Mouse (Mus musculus) kidney, postnatal 14 days (tissue): ENCODE data around the gene Nop10.

ENCODE experiments used
- DNase-seq: peaks from one replicate; pipeline ENCODE4 v3.0.0; 2022; ENCODE audit warnings: mixed read lengths

Nop10 gene

DNA sequence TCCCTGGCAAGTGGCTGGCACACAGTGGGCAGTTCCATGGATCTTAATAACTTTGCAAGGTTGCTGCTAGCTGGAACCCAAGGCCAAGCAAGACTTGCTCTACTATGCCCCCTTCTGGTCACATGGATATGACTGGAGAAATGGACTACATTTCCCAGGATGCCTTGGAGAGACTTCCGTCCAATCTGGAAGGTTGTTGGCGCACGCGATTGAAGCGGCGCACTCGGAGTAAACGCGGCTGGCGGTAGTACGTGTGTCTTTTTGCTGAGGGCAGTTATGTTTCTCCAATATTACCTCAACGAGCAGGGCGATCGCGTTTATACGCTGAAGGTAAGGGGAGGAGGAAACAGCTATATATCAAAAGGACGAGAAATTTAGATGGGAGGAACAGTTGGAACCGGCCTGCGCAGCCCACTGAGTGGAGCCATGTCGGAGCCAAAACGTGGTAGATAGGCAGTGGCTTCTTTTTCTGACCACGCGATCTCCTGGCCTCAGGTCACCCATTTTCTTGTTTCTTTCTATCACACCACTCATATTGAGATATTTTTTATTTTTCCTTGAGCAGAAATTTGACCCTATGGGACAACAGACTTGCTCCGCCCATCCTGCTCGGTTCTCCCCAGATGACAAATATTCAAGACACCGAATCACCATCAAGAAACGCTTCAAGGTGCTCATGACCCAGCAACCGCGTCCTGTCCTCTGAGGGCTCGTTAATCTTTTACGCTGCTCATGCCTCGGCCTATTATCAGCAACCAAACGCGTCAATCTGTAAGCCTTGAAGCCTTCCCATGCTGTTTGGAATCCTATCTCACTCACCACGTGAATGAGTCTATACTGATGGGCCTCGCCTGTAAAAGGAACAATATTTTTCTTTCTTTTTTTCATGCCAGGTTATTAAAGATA is at the start of gene Nop10:
TSS of gene Nop10 (plus strand) at position 179 of the 906 bp plus-strand sequence.
- peak; percentile 88 for DNase-seq

DNA sequence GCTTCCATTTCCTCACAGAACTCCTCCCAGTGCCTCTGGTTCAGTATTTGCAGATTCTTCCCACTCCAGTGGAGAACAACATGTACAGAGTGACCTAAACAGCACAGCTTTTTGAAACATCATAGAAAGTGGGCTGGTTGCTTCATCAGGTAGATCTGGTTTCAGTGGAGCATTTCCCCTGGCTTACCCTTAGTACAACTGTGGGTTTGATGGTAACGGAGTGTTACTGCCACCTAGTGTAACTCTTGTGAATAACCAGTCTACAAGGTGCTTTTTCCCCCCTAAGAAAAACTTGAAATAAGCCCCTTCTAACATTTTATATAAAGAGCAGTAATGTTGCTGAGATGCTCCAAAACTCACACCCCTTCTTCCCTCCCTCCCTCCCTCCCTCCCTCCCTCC is 45.7 kb upstream of the Nop10 start:
- peak; percentile 7 for DNase-seq

DNA sequence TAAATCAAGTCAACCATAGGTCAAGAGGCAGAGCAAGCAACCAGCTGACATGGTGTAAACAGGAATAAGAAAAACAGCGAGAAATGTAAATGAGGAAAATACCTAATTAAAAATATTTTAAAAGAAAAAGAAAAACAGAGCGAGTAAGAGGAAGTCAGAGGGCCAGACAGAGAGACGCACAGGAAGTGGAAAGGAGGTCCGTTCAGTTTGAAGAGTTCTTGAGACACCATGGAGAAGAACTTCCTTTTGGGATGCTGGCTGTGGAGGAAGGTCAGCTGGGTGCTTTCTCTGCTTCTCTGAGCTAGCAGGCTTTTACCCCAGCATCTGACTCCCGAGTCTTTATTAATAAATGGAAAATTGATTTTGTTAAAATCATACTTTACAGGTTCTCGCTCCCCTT is 44.1 kb upstream of the Nop10 start:
- DNase-seq: no peak

DNA sequence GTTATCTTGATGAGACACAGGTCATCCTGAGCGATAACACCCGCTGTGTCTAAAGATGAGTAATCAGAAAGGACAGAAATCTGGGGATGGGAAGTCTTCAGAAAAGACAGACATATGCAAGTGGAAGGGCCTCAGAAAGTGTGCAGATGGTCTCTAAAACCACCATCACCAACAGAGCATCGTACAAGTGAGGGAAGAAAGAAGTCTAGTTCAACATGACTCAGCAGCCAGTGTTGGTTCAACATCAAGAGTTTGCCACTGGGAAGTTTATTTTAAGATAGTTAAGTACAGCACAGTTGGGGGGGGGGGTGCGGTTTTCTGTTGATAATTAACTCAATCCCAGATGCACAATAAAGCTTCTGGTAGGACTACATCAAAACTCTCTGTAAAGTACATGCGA is 40.8 kb upstream of the Nop10 start:
- DNase-seq: no peak

DNA sequence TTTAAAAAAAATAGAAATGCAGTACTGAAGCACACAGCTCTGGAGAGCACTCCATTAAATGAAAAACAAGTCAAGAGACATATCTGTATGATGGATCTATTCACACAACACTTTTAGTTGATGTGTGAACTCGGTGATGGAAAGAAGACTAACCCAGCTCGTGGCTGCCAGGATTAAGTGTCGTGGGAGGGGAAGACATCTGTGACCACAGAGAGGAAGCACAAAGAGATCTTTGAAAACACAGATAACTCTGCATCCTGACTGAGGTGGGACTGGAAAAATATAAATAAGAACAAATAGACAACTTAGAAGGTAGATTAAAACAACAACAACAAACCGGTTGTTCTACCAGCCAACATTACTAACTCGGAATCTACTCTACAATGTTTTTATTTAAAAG is 39.1 kb upstream of the Nop10 start:
- no peak for DNase-seq

DNA sequence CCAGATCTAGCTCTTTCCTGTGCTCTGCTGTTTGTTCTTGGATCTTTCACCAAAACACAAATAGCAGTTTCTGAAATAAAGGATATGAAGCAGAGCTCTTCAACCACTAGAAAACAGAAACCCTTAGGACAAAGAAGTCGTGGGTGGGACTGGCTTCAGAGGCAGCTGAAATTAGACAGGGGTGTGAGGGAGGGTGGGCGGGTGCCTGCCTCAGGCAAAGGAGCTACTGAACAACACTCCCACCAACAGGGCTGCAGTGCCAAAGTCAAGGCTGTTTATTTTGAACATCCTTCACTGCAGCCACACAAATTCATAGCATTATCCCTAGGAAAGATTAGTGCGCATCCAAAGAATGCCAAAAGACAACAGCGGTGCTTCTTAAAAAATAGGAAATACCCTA is 37.4 kb upstream of the Nop10 start:
- DNase-seq: no peak

DNA sequence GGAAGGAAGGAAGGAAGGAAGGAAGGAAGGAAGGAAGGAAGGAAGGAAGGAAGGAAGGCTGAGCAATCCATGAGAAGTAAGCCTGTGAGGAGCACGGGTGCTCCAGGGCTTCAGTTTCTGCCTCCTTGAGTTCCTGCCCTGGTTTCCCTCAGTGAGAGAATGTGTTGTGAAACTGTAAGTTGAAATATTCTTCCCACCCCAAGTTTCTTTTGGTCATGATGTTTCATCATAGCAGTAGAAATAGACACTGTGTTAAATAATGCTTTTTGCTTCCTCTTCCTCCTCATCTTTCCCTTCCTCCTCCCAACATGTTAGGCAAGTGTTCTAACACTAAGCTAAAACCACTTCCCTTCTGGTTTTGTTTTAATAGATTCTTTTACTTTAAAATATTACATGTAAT is 29.1 kb upstream of the Nop10 start:
- DNase-seq: no peak

DNA sequence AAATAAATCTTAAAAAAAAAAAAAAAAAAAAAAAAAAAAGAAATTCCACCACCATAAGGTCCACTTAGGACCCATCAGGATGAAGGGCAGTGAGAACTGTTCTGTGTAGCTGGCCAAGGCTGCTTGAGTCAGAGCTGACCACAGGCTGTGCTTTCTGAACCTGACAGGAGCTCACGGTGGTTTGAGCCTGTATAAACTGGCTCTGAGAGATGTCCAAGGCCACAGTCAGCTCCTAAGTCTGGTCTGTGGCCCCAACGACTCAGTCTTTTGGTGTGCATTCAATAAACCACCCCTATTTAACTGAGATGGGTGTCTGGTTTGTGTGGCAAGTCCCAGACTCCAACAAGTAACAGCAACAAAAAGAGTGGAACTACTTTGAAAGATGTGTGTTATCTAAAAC is 25.1 kb upstream of the Nop10 start:
- no peak for DNase-seq

DNA sequence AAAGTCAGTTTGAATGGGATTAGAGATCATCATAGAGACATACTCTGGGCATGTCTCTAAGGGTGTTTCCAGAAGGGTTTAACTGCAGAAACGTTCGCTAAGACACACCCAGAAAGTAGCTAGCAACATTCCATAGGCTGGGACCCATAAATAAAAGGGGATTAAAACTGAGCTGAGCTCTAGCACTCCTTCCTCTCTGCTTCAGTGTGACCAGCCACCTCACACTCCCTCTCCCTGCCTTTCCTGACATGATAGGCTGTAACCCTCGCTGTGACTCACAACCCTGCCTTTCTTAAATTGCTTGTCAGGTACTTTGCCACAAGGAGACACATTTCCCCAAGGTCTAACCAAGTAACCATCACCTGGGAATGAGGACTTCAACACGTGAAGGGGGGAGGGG is 23.7 kb upstream of the Nop10 start:
- DNase-seq: no peak

DNA sequence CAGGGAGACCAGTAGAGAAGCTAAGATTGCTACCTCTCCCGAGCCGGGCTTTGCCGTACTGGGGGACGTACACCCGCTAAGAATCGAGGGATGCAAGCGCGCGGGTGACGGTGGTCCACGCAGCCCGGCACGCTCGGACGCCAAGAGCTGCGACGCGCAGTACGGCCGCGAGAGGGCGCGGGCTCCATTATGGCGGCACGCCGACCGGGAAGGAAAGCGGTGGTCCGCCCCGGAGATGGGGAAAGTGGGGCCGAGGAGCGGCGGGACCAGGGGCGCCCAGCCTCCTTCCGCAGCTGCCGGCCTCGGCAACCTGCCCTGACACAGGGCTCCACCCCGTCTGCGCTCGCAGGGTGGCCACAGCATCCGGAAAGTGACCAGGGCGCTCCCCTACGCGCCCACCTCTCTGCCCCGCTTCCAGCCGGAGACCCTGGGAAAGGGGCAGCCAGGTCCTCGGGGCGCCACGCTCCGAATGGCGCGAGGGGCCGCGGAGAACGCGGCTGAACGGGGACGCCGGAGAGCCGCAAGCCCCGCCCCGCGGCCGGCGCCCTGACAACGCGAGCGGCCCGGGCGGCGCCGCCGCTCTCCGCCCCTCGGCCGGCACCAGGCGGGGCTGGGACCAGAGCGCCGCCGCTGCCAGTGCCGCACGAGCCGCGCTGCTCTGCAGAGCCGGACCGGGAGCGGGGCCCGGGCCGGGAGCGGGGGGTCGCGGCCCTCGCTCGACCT is 22.4 kb upstream of the Nop10 start, which contains the start of gene Lpcat4:
TSS of gene Lpcat4 (plus strand) at position 257 of the 723 bp plus-strand sequence.
- peak; percentile 91 for DNase-seq

DNA sequence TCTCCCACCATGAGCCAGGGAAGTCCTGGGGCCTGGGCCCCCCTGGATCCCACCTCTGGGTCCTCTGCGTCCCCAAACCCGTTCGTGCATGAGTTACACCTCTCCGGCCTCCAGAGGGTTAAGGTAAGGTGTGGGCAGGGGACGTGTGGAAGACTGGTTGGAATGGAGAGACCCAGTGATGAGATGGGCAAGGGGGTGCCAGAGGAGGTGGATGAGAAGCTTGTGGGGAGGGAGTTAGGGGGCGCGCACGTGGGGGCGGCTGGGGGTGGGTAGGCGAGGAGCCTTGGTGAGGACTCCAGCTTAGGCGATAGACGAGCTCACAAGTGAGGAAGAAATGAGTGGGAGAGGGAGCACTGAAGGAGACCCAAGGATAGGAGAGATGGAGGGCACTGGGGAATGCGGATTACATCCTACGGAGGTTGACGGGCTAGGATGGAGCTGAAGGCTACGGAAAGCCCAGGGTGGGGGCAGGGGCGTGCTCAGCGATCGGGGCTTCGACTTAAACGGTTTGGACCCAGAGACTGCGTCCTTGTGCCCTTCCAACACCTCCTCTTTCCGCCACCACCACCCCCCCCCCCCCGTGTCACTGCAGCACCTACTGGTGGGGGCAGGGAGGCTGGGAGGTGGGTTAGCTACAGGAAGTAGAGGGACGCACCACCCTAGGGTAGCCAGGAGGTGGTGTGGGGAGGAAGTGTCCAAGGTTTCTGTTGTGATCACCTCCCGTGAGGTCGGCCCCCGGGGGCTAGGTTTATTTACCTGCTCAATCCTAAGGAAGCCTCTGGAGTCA is 21.6 kb upstream of the Nop10 start:
- peak; percentile 18 for DNase-seq

DNA sequence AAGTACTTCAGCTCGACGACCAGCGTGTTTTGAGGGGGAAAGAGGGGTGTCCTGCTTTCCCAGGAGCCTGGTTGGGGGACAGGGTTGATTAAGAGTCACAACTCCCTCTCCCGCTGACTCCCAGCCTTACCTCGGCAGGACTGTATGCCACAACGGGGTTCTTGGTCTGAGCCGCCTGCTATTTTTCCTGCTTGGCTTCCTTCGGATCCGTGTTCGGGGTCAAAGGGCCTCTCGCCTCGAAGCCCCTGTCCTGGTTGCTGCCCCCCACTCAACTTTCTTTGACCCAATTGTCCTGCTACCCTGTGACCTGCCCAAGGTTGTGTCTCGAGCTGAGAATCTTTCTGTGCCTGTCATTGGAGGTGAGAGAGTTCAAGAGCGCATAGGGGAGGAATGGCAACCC is 19.9 kb upstream of the Nop10 start:
- DNase-seq: no peak

DNA sequence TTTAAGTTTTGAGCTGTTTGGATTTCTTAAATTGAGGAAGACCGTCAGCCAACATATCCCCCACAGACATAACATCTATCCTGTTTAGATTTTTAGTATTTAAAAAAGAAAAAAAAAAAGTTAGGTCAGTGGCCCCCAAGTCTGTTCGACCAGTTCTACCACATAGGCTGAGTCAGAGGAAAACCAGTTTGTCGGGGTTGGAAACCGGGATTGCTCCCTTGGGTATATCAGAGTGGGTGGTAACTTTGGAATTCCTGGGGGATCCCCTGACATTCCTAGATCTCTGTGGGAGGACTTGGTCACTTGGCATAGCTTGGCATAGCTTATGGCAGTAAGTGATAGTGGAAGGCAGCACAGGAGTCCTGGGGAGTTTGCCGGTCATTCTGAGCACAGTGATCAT is 16.4 kb upstream of the Nop10 start:
- no peak for DNase-seq

DNA sequence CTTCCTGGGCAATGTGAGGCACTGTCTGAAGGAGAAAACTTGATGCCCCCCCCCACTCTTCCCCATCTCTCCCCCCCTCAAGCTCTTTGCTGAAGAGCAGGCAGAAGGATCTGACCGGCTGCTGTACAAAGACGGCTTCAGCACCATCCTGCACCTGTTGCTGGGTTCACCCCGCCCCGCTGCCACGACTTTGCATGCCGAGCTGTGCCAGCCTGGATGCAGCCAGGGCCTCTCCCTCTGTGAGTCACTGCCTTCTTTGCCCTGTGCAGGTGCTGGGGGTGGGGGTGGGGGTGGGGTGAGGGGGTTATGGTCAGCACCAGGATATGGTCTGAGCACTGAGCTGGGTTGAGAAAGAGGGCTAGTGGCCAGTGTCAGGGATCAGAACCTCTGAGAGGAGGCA is 15.5 kb upstream of the Nop10 start:
- DNase-seq: no peak

DNA sequence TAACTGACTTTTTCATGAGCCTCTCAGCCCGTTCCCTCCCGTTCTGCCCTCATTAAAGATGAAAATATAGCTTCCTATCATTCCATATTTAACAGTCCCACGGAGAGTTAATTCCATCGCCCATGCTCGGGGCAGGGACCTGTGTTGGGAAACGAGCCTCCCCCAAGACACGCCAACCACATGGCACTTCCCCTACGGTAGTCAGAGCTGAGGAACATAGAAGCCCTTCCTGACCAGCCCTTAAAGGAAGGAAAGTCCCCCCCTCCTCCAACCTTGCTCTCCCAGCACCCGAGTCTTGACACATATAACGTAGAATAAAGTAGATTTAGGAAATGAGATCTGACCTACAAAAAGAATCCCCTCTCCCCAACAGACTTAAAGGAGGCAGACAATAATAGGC is 14.4 kb upstream of the Nop10 start:
- DNase-seq: no peak

DNA sequence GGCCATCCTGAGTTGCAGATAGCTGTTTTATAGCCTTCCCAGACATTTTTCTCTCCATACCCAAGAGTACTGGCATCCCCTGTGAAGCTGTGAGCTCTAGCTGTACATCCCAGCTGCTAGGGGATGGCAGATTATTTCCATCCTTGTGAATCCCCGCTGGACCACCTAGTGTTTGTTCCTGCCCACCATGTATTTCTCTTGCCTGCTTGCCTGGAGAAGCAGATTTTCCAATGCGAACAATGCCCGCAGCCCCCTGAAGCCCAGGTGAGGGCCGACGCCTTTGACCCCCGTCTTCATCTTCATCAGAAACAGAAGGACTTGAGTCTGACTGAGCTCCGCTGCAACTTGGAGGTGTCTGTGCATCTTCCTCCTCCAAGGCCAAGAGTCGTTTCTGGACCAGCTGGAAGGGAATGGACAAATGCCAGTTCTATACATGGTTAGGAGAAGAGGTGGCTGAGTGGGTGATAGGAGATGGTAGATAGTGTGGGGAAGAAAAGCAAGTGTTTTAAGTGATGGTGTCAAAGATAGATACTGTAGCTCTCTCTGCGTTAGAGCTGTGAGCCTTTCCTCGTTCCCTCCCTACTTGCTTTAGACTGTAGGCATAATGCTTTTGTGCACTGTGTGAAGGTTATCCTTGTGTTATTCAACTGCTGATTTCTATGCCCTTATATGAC is 11.8 kb upstream of the Nop10 start:
- DNase-seq: no peak

DNA sequence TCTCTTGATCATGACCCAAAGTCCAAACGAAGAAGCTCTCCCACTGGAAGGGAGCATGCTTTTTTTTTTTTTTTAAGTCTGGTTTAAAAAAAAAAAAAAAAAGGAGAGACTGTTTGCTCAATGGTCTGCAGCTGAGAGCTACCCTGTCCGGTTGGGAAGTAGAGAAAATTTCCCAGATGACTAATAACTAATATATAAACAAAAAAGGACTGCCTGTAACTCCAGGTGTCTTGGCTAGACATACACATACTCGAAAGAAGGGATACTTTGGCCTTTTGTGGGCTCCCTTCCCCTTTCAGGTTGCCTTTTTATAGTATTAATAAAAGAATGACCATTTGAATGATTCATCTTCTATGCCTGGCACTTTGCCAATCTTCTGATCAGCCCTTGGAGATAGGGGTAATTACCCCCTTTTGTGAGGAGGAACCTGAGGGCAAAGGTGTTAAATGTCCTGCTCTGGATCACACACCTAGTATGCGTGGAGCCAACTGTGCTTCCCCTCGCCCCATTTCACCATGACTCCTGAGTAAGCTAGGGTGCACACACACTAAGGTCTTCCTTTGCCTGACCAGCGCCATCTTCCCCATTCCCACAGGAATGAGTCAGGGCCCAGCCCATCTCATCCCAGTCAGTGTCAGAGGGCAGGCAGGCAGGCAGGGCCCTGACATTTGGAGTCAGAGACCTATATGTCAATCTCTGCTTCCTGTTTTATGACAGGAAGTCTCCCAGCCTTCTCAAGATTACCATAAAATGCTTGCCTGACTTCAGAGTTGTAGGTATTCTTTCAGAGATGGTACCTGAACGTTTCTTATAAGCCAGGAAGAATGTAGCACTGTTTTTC is 6.8 kb upstream of the Nop10 start:
- no peak for DNase-seq

DNA sequence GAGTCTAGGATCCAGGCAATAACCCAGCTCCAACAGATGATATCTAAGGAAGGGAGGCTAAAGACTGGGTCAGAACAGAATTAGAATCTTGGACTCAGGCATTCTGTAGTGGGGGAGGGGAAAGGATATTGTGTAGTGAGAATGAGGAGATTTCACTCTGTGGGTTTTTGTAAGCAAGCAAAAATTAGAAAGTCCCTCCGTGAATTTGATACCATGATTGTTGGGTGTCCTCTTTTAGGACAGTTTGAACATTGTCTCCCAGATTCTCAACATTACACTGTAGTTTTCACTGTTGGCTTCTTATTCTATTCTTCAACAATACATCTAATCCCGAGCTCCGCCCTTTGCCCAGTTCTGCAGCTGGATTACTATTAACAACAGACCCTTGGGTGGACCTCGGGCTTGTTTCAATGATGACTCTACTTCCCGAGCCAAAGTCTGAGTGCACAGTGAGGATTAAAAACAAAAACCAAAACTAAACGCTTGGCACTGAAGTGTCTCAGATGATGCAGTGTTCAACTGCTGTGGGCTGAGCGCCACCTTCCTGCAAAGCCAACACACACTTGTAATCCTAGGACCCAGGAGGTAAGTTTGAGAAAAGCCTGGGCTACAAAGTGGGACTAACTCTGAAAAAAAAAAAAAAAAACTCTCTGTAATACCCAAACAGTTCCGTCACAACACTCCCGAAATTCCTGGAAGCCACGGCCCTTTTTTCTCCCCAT is 2.3 kb upstream of the Nop10 start, which contains the start of gene Nutm1:
TSS of gene Nutm1 (minus strand) at position 51 of the 722 bp plus-strand sequence.
- no peak for DNase-seq

DNA sequence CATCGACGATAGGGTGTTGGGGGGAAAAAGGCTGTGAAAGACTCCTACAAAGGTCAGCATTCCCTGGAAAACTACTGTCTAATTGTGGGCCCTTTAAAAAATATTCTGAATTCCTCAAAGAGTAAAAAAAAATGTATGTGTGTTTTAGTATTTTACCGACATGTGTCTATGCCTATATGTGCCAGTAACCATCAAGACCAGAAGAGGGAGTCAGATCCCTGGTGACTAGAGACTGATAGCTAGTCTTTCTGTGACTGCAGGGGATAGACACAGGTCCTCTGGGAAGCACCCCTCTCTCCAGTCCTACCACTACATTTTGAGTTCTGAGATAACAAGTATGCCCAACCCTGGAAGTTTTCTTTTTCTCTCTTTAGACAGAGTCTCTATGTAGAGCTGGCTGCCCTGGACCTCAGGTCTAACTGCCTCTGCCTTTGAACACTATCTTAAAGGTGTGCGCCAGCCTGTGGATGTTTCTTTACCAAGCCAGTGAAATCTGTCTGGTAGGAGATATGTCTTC is 1.1 kb downstream of the Nop10 start:
- no peak for DNase-seq

DNA sequence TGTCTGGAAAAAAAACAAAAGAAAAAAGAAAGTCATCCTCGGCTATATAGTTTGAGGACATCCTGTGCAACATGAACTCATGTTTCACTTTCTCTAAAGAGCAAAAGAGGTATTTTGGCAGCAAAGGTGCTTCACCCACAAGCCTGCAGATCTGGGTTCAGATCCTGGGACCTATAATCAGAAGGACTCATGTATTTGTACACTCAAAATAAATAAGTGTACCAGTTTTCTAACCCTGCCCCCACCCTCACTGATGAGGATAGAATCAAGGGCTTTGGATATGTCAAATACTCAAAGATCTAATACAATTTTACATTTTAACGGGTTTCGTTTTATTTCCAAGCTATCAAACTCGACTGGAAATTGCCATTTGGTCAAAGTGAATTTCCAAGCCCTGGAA is 2.6 kb downstream of the Nop10 start:
- no peak for DNase-seq
